ENCODE assay signal across 25 mouse cellular contexts in genomic region chr19:28612249-28612648, GRCm38 (mm10).
DNase-seq lines count a peak whose midpoint lies in the region; ATAC-seq and TF ChIP-seq lines count a peak whose summit lies in the region.
"Had no signal": no experiment of that assay in that cellular context is flagged by ENCODE, and none has a peak within 500 bp of the region (broad histone marks: within the 10 kb centered on the region; RNA-seq: fewer than 3 reads in every experiment).

No protein-coding gene starts in this region.

- H3K27ac ChIP-seq in CH12.LX (ENCODE audit: insufficient read depth, low read depth) = no peak overlapping the region
- H3K27ac ChIP-seq in kidney, embryonic 15.5 days = no peak overlapping the region
- H3K27ac ChIP-seq: embryonic facial prominence, embryonic 15.5 days; forebrain, embryonic 12.5 days; hindbrain, embryonic 12.5 days; hindbrain, postnatal 0 days; limb, embryonic 12.5 days; liver, embryonic 15.5 days; midbrain, embryonic 15.5 days had no signal

- no peaks in the 10 kb centered on the region for H3K27me3 ChIP-seq in CH12.LX (replicated peaks)
- H3K27me3 ChIP-seq in kidney, embryonic 15.5 days = no peaks in the 10 kb centered on the region
- H3K27me3 ChIP-seq: embryonic facial prominence, embryonic 15.5 days; forebrain, embryonic 12.5 days; hindbrain, embryonic 12.5 days; limb, embryonic 12.5 days; liver, embryonic 15.5 days; midbrain, embryonic 15.5 days had no signal

- peak; percentile 32 for DNase-seq in thymus, postnatal 0 days (ENCODE audit: low spot score)
- no peak for DNase-seq in thymus, postnatal 10 days (ENCODE audit: low spot score in 2 of 2)
- DNase-seq in CH12.LX (ENCODE audit: extremely low read depth) = no peak
- DNase-seq in naive thymus-derived CD4-positive, alpha-beta T cell, adult 2 months (ENCODE audit: low read depth) = peak; percentile 72
- no peak for DNase-seq in right cerebral cortex, postnatal 25 days
- no peak for DNase-seq in adrenal gland, adult (ENCODE audit: inconsistent age in 2 of 2, low spot score in 1 of 2)
- DNase-seq: adrenal gland, adult 8-10 months; cerebellum, adult 2 months; cerebellum, postnatal 14 days; forebrain, postnatal 0 days; gastrocnemius, postnatal 10 days; kidney, adult 9 months; kidney, postnatal 14 days; layer of hippocampus, adult 9-11 months; lung, embryonic 14.5 days; lung, postnatal 14 days had no signal

- no peaks in the 10 kb centered on the region for H3K36me3 ChIP-seq in CH12.LX (replicated peaks in 1 of 2; ENCODE audit: control insufficient read depth in 1 of 2, insufficient read depth in 1 of 2, low read length in 1 of 2)
- no peaks in the 10 kb centered on the region for H3K36me3 ChIP-seq in kidney, embryonic 15.5 days
- H3K36me3 ChIP-seq: embryonic facial prominence, embryonic 15.5 days; forebrain, embryonic 12.5 days; hindbrain, embryonic 12.5 days; limb, embryonic 12.5 days; liver, embryonic 15.5 days; midbrain, embryonic 15.5 days had no signal

- peaks cover 4 to 6% of the 10 kb centered on the region in 2 experiments; a peak in 2 of 4 replicates for H3K4me1 ChIP-seq in CH12.LX (ENCODE audit: control insufficient read depth in 1 of 2, insufficient read depth in 2 of 2)
- no peaks in the 10 kb centered on the region for H3K4me1 ChIP-seq in kidney, embryonic 15.5 days
- H3K4me1 ChIP-seq: liver, embryonic 15.5 days had no signal

- no peak for ATAC-seq in kidney, embryonic 15.5 days (replicated peaks; ENCODE audit: low FRiP score)
- ATAC-seq: forebrain, postnatal 0 days; hindbrain, postnatal 0 days; intestine, postnatal 0 days; midbrain, embryonic 15.5 days had no signal

- TF ChIP-seq EP300 in CH12.LX (IDR thresholded peaks at IDR 0.05; ENCODE audit: low read length) = no peak

- 87% methylated on average over 10 of the region's 10 CpGs for WGBS in kidney, embryonic 15.5 days

- no peaks in the 10 kb centered on the region for H3K79me2 ChIP-seq in CH12.LX (replicated peaks; ENCODE audit: control insufficient read depth, extremely low read depth, insufficient read depth, poor library complexity, severe bottlenecking)

- H3K9me3 ChIP-seq in CH12.LX (replicated peaks; ENCODE audit: low read length) = no peaks in the 10 kb centered on the region
- no peaks in the 10 kb centered on the region for H3K9me3 ChIP-seq in kidney, embryonic 15.5 days (replicated peaks)
- H3K9me3 ChIP-seq: embryonic facial prominence, embryonic 15.5 days; forebrain, embryonic 12.5 days; hindbrain, embryonic 12.5 days; limb, embryonic 12.5 days; liver, embryonic 15.5 days; midbrain, embryonic 15.5 days had no signal

- peak overlapping the region; percentile 53 for H3K4me2 ChIP-seq in CH12.LX (ENCODE audit: insufficient read depth, low read depth, poor library complexity, severe bottlenecking)
- no peak overlapping the region for H3K4me2 ChIP-seq in kidney, embryonic 15.5 days
- H3K4me2 ChIP-seq: embryonic facial prominence, embryonic 15.5 days; forebrain, embryonic 12.5 days; hindbrain, embryonic 12.5 days; limb, embryonic 12.5 days; liver, embryonic 15.5 days; lung, embryonic 14.5 days; midbrain, embryonic 15.5 days had no signal

- H3K4me3 ChIP-seq in CH12.LX (replicated peaks in 1 of 3; ENCODE audit: low read depth in 2 of 3, low read length in 2 of 3, poor library complexity in 1 of 3) = no peak overlapping the region
- H3K4me3 ChIP-seq in kidney, embryonic 15.5 days (replicated peaks) = no peak overlapping the region
- H3K4me3 ChIP-seq: embryonic facial prominence, embryonic 15.5 days; forebrain, embryonic 12.5 days; hindbrain, embryonic 12.5 days; limb, embryonic 12.5 days; liver, embryonic 15.5 days; midbrain, embryonic 15.5 days had no signal

- dilution Hi-C loops in CH12.LX (cut with MboI; ENCODE audit: extremely low pct_ligation_motif_present, extremely low pct_unique_long_range_greater_than_20kb, low sequenced_read_pairs) = no loop called here

- no peak for TF ChIP-seq RAD21 in CH12.LX (IDR thresholded peaks at IDR 0.05; ENCODE audit: low read depth, low read length)

- TF ChIP-seq CTCF in CH12.LX (conservative IDR thresholded peaks at IDR 0.05 in 1 of 2, IDR thresholded peaks at IDR 0.05 in 1 of 2; ENCODE audit: low read depth in 2 of 2, low read length in 2 of 2) = no peak

- H3K9ac ChIP-seq in CH12.LX (ENCODE audit: insufficient read depth, low read depth) = no peak overlapping the region
- H3K9ac ChIP-seq in kidney, embryonic 15.5 days = no peak overlapping the region
- H3K9ac ChIP-seq: embryonic facial prominence, embryonic 15.5 days; forebrain, embryonic 12.5 days; forebrain, postnatal 0 days; hindbrain, embryonic 12.5 days; limb, embryonic 12.5 days; liver, embryonic 15.5 days; lung, embryonic 14.5 days; midbrain, embryonic 15.5 days had no signal

- in situ Hi-C loops in CH12.LX (cut with MboI; ENCODE audit: low pct_ligation_motif_present, low pct_unique_long_range_greater_than_20kb, low sequenced_read_pairs) = no loop called here

- TF ChIP-seq POLR2A in CH12.LX (IDR thresholded peaks at IDR 0.05; ENCODE audit: low read depth, low read length) = no peak

TF ChIP-seq in CH12.LX, 34 proteins besides CTCF, POLR2A, EP300 and RAD21:
- TF ChIP-seq USF2 (conservative IDR thresholded peaks at IDR 0.05; ENCODE audit: low read depth, low read length) (peak; percentile 62; the same call in 1 of the 2 replicates), NELFE (IDR thresholded peaks at IDR 0.05; ENCODE audit: low read depth, low read length) (no peak), USF1 (IDR thresholded peaks at IDR 0.05; ENCODE audit: low read depth, low read length) (peak; percentile 79), RCOR1 (conservative IDR thresholded peaks at IDR 0.05; ENCODE audit: low read depth, low read length) (no peak), MAX (IDR thresholded peaks at IDR 0.05; ENCODE audit: low read length) (0 out of 2 replicates have a peak, but pooled peaks have one; percentile 33), BHLHE40 (IDR thresholded peaks at IDR 0.05; ENCODE audit: low read depth, low read length) (peak; percentile 73)

Comparison
In these comparisons a context has a peak if more than half of its experiments do, and no peak if none do; other contexts are left out.
1. DNase-seq: peak in thymus, postnatal 0 days (single experiment) and naive thymus-derived CD4-positive, alpha-beta T cell, adult 2 months (single experiment); none in thymus, postnatal 10 days (0 of 2), CH12.LX (single experiment), right cerebral cortex, postnatal 25 days (single experiment) and adrenal gland, adult (0 of 2).